Mouse (Mus musculus): ENCODE results near the gene Sdccag8. TPM values are rescaled to one million over a fixed set of nuclear protein-coding genes. Genes with fewer than 3 reads are reported as not detected.
A peak's percentile ranks its signal among the peaks of the same experiment; 100 is the strongest.

The Sdccag8 gene
- 9.8 and 12.0 TPM in 2 replicates for polyA plus RNA-seq (2014; fragmentation: Nextera tagmentation; extraction: Ambion mirVana)

DNA sequence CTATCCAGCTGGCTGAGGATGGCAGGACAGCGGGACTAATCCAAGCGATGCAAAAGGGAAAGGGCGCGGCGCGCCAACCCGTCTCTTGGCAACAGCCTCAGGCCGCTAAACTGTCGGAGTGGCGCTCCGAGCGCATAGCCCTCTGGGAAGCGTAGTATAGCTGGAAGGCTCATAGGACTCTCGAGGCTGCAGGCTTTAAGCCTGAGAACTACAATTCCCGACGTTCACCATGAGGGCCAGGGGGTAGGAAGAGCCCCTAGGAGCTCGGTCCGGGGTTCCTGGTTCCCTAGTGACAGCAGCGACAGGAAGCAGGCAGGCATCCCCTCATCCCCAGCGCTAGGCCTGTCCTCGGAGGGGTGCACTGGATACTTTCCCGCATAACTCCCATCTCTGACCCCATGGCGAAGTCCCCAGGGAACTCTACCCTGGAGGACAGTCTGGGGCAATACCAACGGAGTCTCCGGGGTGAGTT, at the start of gene Sdccag8:
Gene Sdccag8, plus strand, starts transcription at position 70 of the 472 bp plus-strand sequence.
- Histone ChIP-seq H3K4me3 (ENCODE audit: low read depth, low read length) (peak within 1 kb of the TSS; percentile 84), H3K27ac (ENCODE audit: low read depth, low read length) (peak within 1 kb of the TSS; percentile 98), H3K4me1 (ENCODE audit: control insufficient read depth, insufficient read depth, low read length) (peaks cover 6% of the 10 kb centered on the region), H3K27me3 (ENCODE audit: control insufficient read depth, insufficient read depth, low read length) (no peaks in the 10 kb centered on the region), H3K36me3 (ENCODE audit: control insufficient read depth, insufficient read depth, low read length) (no peaks in the 10 kb centered on the region), H3K9me3 (replicated peaks; ENCODE audit: control insufficient read depth, low read length) (no peaks in the 10 kb centered on the region), H3K9ac (ENCODE audit: low read depth, low read length) (peak within 1 kb of the TSS; percentile 95), H3K4me2 (peak within 1 kb of the TSS; percentile 73)
- WGBS (ENCODE audit: insufficient replicate concordance), result under 1% methylated on average over 25 of the region's 25 CpGs
- ATAC-seq (replicated peaks; ENCODE audit: insufficient number of reproducible peaks, low FRiP score, low TSS enrichment), result peak; percentile 94

DNA sequence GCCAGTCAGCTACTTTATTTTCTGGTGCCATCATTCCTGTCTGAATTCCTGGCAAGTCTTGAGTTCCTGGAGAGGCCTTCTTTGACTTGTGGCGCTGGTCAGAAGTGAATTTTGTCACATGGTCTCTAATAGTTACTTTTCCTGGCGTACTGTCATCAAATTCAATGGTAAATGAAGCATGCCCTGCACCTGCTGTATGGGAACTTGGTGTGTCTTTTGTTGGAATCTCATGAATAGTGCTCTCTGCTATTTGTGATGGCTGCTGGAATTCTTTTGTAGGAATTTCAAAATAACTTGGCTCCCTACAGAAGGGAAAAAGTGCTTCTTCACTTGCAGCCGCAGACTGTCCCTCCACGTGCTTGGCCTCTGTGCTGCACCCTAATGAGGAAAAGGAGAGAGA, 39.9 kb upstream of the Sdccag8 start:
- Histone ChIP-seq H3K4me1 (ENCODE audit: control insufficient read depth, insufficient read depth, low read length) (no peaks in the 10 kb centered on the region), H3K4me2 (no peak overlapping the region), H3K4me3 (ENCODE audit: low read depth, low read length) (no peak overlapping the region), H3K27me3 (ENCODE audit: control insufficient read depth, insufficient read depth, low read length) (no peaks in the 10 kb centered on the region), H3K9ac (ENCODE audit: low read depth, low read length) (no peak overlapping the region), H3K9me3 (replicated peaks; ENCODE audit: control insufficient read depth, low read length) (no peaks in the 10 kb centered on the region), H3K27ac (ENCODE audit: low read depth, low read length) (no peak overlapping the region), H3K36me3 (ENCODE audit: control insufficient read depth, insufficient read depth, low read length) (peaks cover 8% of the 10 kb centered on the region; the same call in 1 of the 2 replicates)
- 71% methylated on average over 4 of the region's 4 CpGs for WGBS (ENCODE audit: insufficient replicate concordance)
- no peak for ATAC-seq (replicated peaks; ENCODE audit: insufficient number of reproducible peaks, low FRiP score, low TSS enrichment)

- 88% methylated on average over 7 of the region's 7 CpGs for WGBS (ENCODE audit: insufficient replicate concordance)
- no peak overlapping the region for H3K27ac ChIP-seq (ENCODE audit: low read depth, low read length)
- no peaks in the 10 kb centered on the region for H3K27me3 ChIP-seq (ENCODE audit: control insufficient read depth, insufficient read depth, low read length)
- H3K36me3 ChIP-seq (ENCODE audit: control insufficient read depth, insufficient read depth, low read length), result no peaks in the 10 kb centered on the region; the same call in 1 of the 2 replicates
- no peak overlapping the region for H3K4me3 ChIP-seq (ENCODE audit: low read depth, low read length)
- ATAC-seq (replicated peaks; ENCODE audit: insufficient number of reproducible peaks, low FRiP score, low TSS enrichment), result no peak
- no peak overlapping the region for H3K9ac ChIP-seq (ENCODE audit: low read depth, low read length)
- H3K4me1 ChIP-seq (ENCODE audit: control insufficient read depth, insufficient read depth, low read length), result no peaks in the 10 kb centered on the region
- no peak overlapping the region for H3K4me2 ChIP-seq
- no peaks in the 10 kb centered on the region for H3K9me3 ChIP-seq (replicated peaks; ENCODE audit: control insufficient read depth, low read length)
These were observed 25.1 kb upstream of the Sdccag8 start for GRCm38 (mm10) chr1:176789326-176789725.

GRCm38 (mm10) chr1:176792175-176792574, 22.3 kb upstream of the Sdccag8 start:
- H3K4me1 ChIP-seq (ENCODE audit: control insufficient read depth, insufficient read depth, low read length), result no peaks in the 10 kb centered on the region
- no peak for ATAC-seq (replicated peaks; ENCODE audit: insufficient number of reproducible peaks, low FRiP score, low TSS enrichment)
- H3K9me3 ChIP-seq (replicated peaks; ENCODE audit: control insufficient read depth, low read length), result no peaks in the 10 kb centered on the region
- H3K27me3 ChIP-seq (ENCODE audit: control insufficient read depth, insufficient read depth, low read length), result no peaks in the 10 kb centered on the region
- 86% methylated on average over 1 of the region's 1 CpGs for WGBS (ENCODE audit: insufficient replicate concordance)
- H3K36me3 ChIP-seq (ENCODE audit: control insufficient read depth, insufficient read depth, low read length), result no peaks in the 10 kb centered on the region; the same call in 1 of the 2 replicates
- H3K4me2 ChIP-seq, result no peak overlapping the region
- no peak overlapping the region for H3K27ac ChIP-seq (ENCODE audit: low read depth, low read length)
- H3K9ac ChIP-seq (ENCODE audit: low read depth, low read length), result no peak overlapping the region
- no peak overlapping the region for H3K4me3 ChIP-seq (ENCODE audit: low read depth, low read length)

GRCm38 (mm10) chr1:176798673-176799072, 15.8 kb upstream of the Sdccag8 start:
- Histone ChIP-seq H3K4me1 (ENCODE audit: control insufficient read depth, insufficient read depth, low read length) (peaks cover 3% of the 10 kb centered on the region; the same call in 1 of the 2 replicates), H3K9ac (ENCODE audit: low read depth, low read length) (no peak overlapping the region), H3K27ac (ENCODE audit: low read depth, low read length) (no peak overlapping the region), H3K36me3 (ENCODE audit: control insufficient read depth, insufficient read depth, low read length) (no peaks in the 10 kb centered on the region), H3K9me3 (replicated peaks; ENCODE audit: control insufficient read depth, low read length) (no peaks in the 10 kb centered on the region), H3K4me3 (ENCODE audit: low read depth, low read length) (no peak overlapping the region), H3K27me3 (ENCODE audit: control insufficient read depth, insufficient read depth, low read length) (no peaks in the 10 kb centered on the region), H3K4me2 (no peak overlapping the region)
- ATAC-seq (replicated peaks; ENCODE audit: insufficient number of reproducible peaks, low FRiP score, low TSS enrichment), result no peak

DNA sequence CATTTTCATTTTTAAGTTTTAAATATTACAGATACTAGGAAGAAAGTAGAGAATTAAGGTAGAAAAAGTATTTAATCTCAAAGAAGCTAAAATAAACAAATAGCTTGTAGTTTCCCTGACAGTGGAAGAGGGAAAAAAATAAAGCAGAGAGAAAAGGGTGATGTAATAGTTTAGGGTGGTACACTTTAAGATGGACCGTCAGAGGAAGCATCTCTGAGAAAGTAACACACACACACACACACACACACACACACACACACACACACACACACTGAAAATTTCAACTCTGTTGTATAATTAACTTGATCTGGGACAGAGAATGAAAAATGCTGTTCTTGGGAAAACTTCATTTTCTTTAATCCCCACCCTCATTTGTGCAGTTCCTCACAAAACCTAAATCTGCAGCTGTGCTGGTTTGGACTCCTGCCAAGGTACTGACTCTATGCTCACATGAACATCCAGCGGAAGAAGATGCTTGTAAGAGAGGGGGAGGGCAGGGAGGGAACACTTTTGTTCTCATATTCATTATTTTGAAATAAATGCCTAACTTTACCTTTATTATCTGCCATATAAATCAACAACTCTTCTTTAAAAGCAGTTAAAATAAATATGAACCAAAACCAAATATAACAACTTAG, 13.6 kb upstream of the Sdccag8 start:
- no peaks in the 10 kb centered on the region for H3K27me3 ChIP-seq (ENCODE audit: control insufficient read depth, insufficient read depth, low read length)
- 29% methylated on average over 2 of the region's 2 CpGs for WGBS (ENCODE audit: insufficient replicate concordance)
- H3K4me2 ChIP-seq, result no peak overlapping the region

GRCm38 (mm10) chr1:176810161-176810560, 4.3 kb upstream of the Sdccag8 start:
- H3K36me3 ChIP-seq (ENCODE audit: control insufficient read depth, insufficient read depth, low read length), result no peaks in the 10 kb centered on the region
- H3K27me3 ChIP-seq (ENCODE audit: control insufficient read depth, insufficient read depth, low read length), result no peaks in the 10 kb centered on the region
- H3K27ac ChIP-seq (ENCODE audit: low read depth, low read length), result no peak overlapping the region
- no peak overlapping the region for H3K4me2 ChIP-seq
- H3K4me1 ChIP-seq (ENCODE audit: control insufficient read depth, insufficient read depth, low read length), result peaks cover 12% of the 10 kb centered on the region
- no peak overlapping the region for H3K9ac ChIP-seq (ENCODE audit: low read depth, low read length)
- no peak for ATAC-seq (replicated peaks; ENCODE audit: insufficient number of reproducible peaks, low FRiP score, low TSS enrichment)
- H3K4me3 ChIP-seq (ENCODE audit: low read depth, low read length), result no peak overlapping the region
- H3K9me3 ChIP-seq (replicated peaks; ENCODE audit: control insufficient read depth, low read length), result no peaks in the 10 kb centered on the region

More for the DNA sequence above, 13.6 kb upstream of the Sdccag8 start:
- no peak overlapping the region for H3K9ac ChIP-seq (ENCODE audit: low read depth, low read length)
- H3K36me3 ChIP-seq (ENCODE audit: control insufficient read depth, insufficient read depth, low read length), result no peaks in the 10 kb centered on the region
- no peaks in the 10 kb centered on the region for H3K9me3 ChIP-seq (replicated peaks; ENCODE audit: control insufficient read depth, low read length)
- H3K4me1 ChIP-seq (ENCODE audit: control insufficient read depth, insufficient read depth, low read length), result peaks cover 3% of the 10 kb centered on the region; the same call in 1 of the 2 replicates
- H3K27ac ChIP-seq (ENCODE audit: low read depth, low read length), result no peak overlapping the region
- peak; percentile 49; the same call in 1 of the 2 replicates for ATAC-seq (replicated peaks; ENCODE audit: insufficient number of reproducible peaks, low FRiP score, low TSS enrichment)
- H3K4me3 ChIP-seq (ENCODE audit: low read depth, low read length), result no peak overlapping the region

- WGBS (ENCODE audit: insufficient replicate concordance), result 70% methylated on average over 3 of the region's 3 CpGs
- Histone ChIP-seq H3K9me3 (replicated peaks; ENCODE audit: control insufficient read depth, low read length) (no peaks in the 10 kb centered on the region), H3K9ac (ENCODE audit: low read depth, low read length) (no peak overlapping the region), H3K4me1 (ENCODE audit: control insufficient read depth, insufficient read depth, low read length) (peaks cover 12% of the 10 kb centered on the region), H3K27me3 (ENCODE audit: control insufficient read depth, insufficient read depth, low read length) (no peaks in the 10 kb centered on the region), H3K27ac (ENCODE audit: low read depth, low read length) (no peak overlapping the region), H3K36me3 (ENCODE audit: control insufficient read depth, insufficient read depth, low read length) (no peaks in the 10 kb centered on the region), H3K4me2 (peak overlapping the region; percentile 73), H3K4me3 (ENCODE audit: low read depth, low read length) (peak overlapping the region; percentile 84)
- ATAC-seq (replicated peaks; ENCODE audit: insufficient number of reproducible peaks, low FRiP score, low TSS enrichment), result no peak
These were observed 2.6 kb upstream of the Sdccag8 start for GRCm38 (mm10) chr1:176811892-176812291.

Data from heart, embryonic 11.5 days (tissue).